12 mouse cellular contexts compared by ENCODE assay signal in the genomic region with DNA sequence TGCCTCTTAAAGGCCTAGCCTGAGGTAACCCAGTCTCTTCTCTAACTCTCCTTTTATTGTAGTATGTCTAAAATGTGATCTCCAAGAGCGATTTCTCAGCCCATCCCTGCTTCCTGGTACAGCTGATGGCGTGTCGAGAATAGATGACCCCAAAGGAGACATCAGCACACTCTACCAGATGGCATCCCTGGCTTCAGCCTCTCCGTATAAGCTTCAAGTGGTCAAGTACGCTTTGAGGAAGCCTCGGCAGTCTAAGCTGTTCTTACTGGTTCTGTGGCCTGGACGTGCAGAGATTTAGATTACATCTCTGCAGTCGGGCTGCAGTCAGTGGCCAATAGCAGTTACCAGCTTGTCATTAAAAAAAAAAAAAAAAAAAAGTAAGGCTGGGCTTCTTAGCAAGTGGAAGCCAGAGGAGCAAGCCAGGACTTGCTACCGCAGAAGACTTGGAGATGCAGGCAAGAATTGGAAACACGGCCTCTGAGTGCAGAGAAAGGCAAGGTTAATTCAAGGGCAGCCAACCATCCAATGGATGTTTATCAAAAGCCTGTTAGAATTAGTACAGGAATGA. TPM values are rescaled to one million over a fixed set of nuclear protein-coding genes. Genes with fewer than 3 reads are reported as not detected.
DNase-seq lines count a peak whose midpoint lies in the region; ATAC-seq and TF ChIP-seq lines count a peak whose summit lies in the region.
"Had no signal": no experiment of that assay in that cellular context is flagged by ENCODE, and none has a peak within 500 bp of the region (broad histone marks: within the 10 kb centered on the region; RNA-seq: fewer than 3 reads in every experiment).

No protein-coding gene starts in this region.

- no peaks in the 10 kb centered on the region for H3K9me3 ChIP-seq in lung, embryonic 14.5 days (ENCODE audit: low read depth, low read length)
- no peaks in the 10 kb centered on the region for H3K9me3 ChIP-seq in liver, embryonic 12.5 days (replicated peaks)
- no peaks in the 10 kb centered on the region for H3K9me3 ChIP-seq in stomach, embryonic 16.5 days (replicated peaks; ENCODE audit: control insufficient read depth, low read length)
- H3K9me3 ChIP-seq: forebrain, embryonic 10.5 days; limb, embryonic 15.5 days had no signal

- H3K4me3 ChIP-seq in lung, embryonic 14.5 days (ENCODE audit: low read depth, low read length): no peak overlapping the region
- no peak overlapping the region for H3K4me3 ChIP-seq in liver, embryonic 12.5 days
- H3K4me3 ChIP-seq in stomach, embryonic 16.5 days (replicated peaks; ENCODE audit: low read length): no peak overlapping the region
- H3K4me3 ChIP-seq: forebrain, embryonic 10.5 days; limb, embryonic 15.5 days had no signal

- H3K27me3 ChIP-seq in lung, embryonic 14.5 days (ENCODE audit: insufficient read depth, low read length): no peaks in the 10 kb centered on the region
- no peaks in the 10 kb centered on the region for H3K27me3 ChIP-seq in liver, embryonic 12.5 days (replicated peaks)
- no peaks in the 10 kb centered on the region for H3K27me3 ChIP-seq in stomach, embryonic 16.5 days (ENCODE audit: control insufficient read depth, insufficient read depth, low read length)
- H3K27me3 ChIP-seq: limb, embryonic 15.5 days had no signal

- no peak overlapping the region for H3K9ac ChIP-seq in lung, embryonic 14.5 days
- H3K9ac ChIP-seq in liver, embryonic 12.5 days: no peak overlapping the region
- no peak overlapping the region for H3K9ac ChIP-seq in stomach, embryonic 16.5 days (ENCODE audit: low read length)
- H3K9ac ChIP-seq: limb, embryonic 15.5 days had no signal

- no peak for TF ChIP-seq CTCF in lung, embryonic 14.5 days (IDR thresholded peaks at IDR 0.05; ENCODE audit: low read depth)

- 71% methylated on average over 10 of the region's 10 CpGs for WGBS in lung, embryonic 14.5 days
- WGBS in liver, embryonic 12.5 days (ENCODE audit: insufficient replicate concordance): 70% methylated on average over 10 of the region's 10 CpGs
- 70% methylated on average over 10 of the region's 10 CpGs for WGBS in stomach, embryonic 16.5 days

- no peaks in the 10 kb centered on the region for H3K36me3 ChIP-seq in lung, embryonic 14.5 days (ENCODE audit: insufficient read depth)
- no peaks in the 10 kb centered on the region for H3K36me3 ChIP-seq in liver, embryonic 12.5 days
- H3K36me3 ChIP-seq in stomach, embryonic 16.5 days (ENCODE audit: control insufficient read depth, insufficient read depth, low read length): no peaks in the 10 kb centered on the region
- H3K36me3 ChIP-seq: forebrain, embryonic 10.5 days; limb, embryonic 15.5 days had no signal

- H3K4me2 ChIP-seq in lung, embryonic 14.5 days: no peak overlapping the region
- H3K4me2 ChIP-seq in liver, embryonic 12.5 days: no peak overlapping the region
- H3K4me2 ChIP-seq in stomach, embryonic 16.5 days (ENCODE audit: low read depth, low read length): no peak overlapping the region
- H3K4me2 ChIP-seq: limb, embryonic 15.5 days had no signal

- DNase-seq in heart, adult 11 months: peak; percentile 88
- no peak for DNase-seq in heart, adult 8-10 months (ENCODE audit: low spot score)
- no peak for DNase-seq in lung, embryonic 14.5 days
- DNase-seq in lung, postnatal 4 days: no peak
- no peak for DNase-seq in cerebellum, postnatal 36 days
- no peak for DNase-seq in ovary, adult 18-20 months (ENCODE audit: low spot score)
- DNase-seq: cerebellum, adult 2 months; thymus, adult 18-20 months had no signal

- H3K27ac ChIP-seq in lung, embryonic 14.5 days (ENCODE audit: low read depth): 0 out of 2 replicates have a peak overlapping the region, but pooled peaks have one; percentile 8
- peak overlapping the region; percentile 74; the same call in 1 of the 2 replicates for H3K27ac ChIP-seq in liver, embryonic 12.5 days
- H3K27ac ChIP-seq in stomach, embryonic 16.5 days (ENCODE audit: low read length): peak overlapping the region; percentile 9; the same call in 1 of the 2 replicates
- H3K27ac ChIP-seq: forebrain, embryonic 10.5 days; limb, embryonic 15.5 days had no signal

- no peak for ATAC-seq in lung, embryonic 14.5 days (ENCODE audit: insufficient read depth)
- no peak for ATAC-seq in liver, embryonic 12.5 days
- no peak for ATAC-seq in stomach, embryonic 16.5 days (ENCODE audit: insufficient read depth, low FRiP score)

- peaks cover 5% of the 10 kb centered on the region; the same call in 1 of the 2 replicates for H3K4me1 ChIP-seq in lung, embryonic 14.5 days (ENCODE audit: insufficient read depth)
- H3K4me1 ChIP-seq in liver, embryonic 12.5 days: peaks cover 34% of the 10 kb centered on the region
- H3K4me1 ChIP-seq in stomach, embryonic 16.5 days (ENCODE audit: control insufficient read depth, insufficient read depth, low read length): 0 out of 2 replicates have a peak, but pooled peaks cover 6% of the 10 kb centered on the region

RNA-seq across cellular contexts. Expression of a gene that starts 27.7 kb away (rescaled TPM):
- total RNA-seq in heart, adult 8-10 months (2022): 1 to 10 TPM; 1.9 to 2.2 (median 2.0) TPM
- polyA plus RNA-seq in lung, embryonic 14.5 days (2014; fragmentation: Nextera tagmentation; extraction: Ambion mirVana): 11.9 and 12.0 TPM in 2 replicates
- polyA plus RNA-seq in liver, embryonic 12.5 days (2016; fragmentation: Nextera tagmentation; extraction: Ambion mirVana): 22.2 and 22.6 TPM in 2 replicates
- polyA plus RNA-seq in stomach, embryonic 16.5 days (2015; fragmentation: Nextera tagmentation; extraction: Ambion mirVana): 10.5 and 11.3 TPM in 2 replicates

RNA-seq across cellular contexts. Expression of a gene that starts 28.4 kb away (rescaled TPM):
- total RNA-seq in heart, adult 8-10 months (2022): 1 to 10 TPM; 1.7 to 2.6 (median 2.0) TPM
- polyA plus RNA-seq in lung, embryonic 14.5 days (2014; fragmentation: Nextera tagmentation; extraction: Ambion mirVana): 19.5 and 19.8 TPM in 2 replicates
- 3.1 and 3.2 TPM in 2 replicates for polyA plus RNA-seq in liver, embryonic 12.5 days (2016; fragmentation: Nextera tagmentation; extraction: Ambion mirVana)
- 19.4 and 19.5 TPM in 2 replicates for polyA plus RNA-seq in stomach, embryonic 16.5 days (2015; fragmentation: Nextera tagmentation; extraction: Ambion mirVana)

RNA-seq across cellular contexts. Expression of a gene that starts 48.8 kb away (rescaled TPM):
- 10 to 100 TPM; 63.1 to 78.6 (median 72.3) TPM for total RNA-seq in heart, adult 8-10 months (2022)
- polyA plus RNA-seq in lung, embryonic 14.5 days (2014; fragmentation: Nextera tagmentation; extraction: Ambion mirVana): 134 and 144 TPM in 2 replicates
- polyA plus RNA-seq in liver, embryonic 12.5 days (2016; fragmentation: Nextera tagmentation; extraction: Ambion mirVana): 215 and 233 TPM in 2 replicates
- polyA plus RNA-seq in stomach, embryonic 16.5 days (2015; fragmentation: Nextera tagmentation; extraction: Ambion mirVana): 228 and 235 TPM in 2 replicates

RNA-seq across cellular contexts. Expression of a gene that starts 49.5 kb away (rescaled TPM):
- total RNA-seq in heart, adult 8-10 months (2022): 10 to 100 TPM; 33.9 to 37.7 (median 34.7) TPM
- 44.0 and 45.0 TPM in 2 replicates for polyA plus RNA-seq in lung, embryonic 14.5 days (2014; fragmentation: Nextera tagmentation; extraction: Ambion mirVana)
- 147 and 154 TPM in 2 replicates for polyA plus RNA-seq in liver, embryonic 12.5 days (2016; fragmentation: Nextera tagmentation; extraction: Ambion mirVana)
- polyA plus RNA-seq in stomach, embryonic 16.5 days (2015; fragmentation: Nextera tagmentation; extraction: Ambion mirVana): 66.5 and 72.3 TPM in 2 replicates

RNA-seq across cellular contexts. Expression of a gene that starts 52.1 kb away (rescaled TPM):
- total RNA-seq in heart, adult 8-10 months (2022): 1 to 10 TPM in 1 of 4 experiments, under 1 TPM in 3; 0.55 to 1.4 (median 0.84) TPM
- 0.62 and 1.3 TPM in 2 replicates for polyA plus RNA-seq in lung, embryonic 14.5 days (2014; fragmentation: Nextera tagmentation; extraction: Ambion mirVana)
- 5.0 and 5.4 TPM in 2 replicates for polyA plus RNA-seq in liver, embryonic 12.5 days (2016; fragmentation: Nextera tagmentation; extraction: Ambion mirVana)
- 6.0 and 6.4 TPM in 2 replicates for polyA plus RNA-seq in stomach, embryonic 16.5 days (2015; fragmentation: Nextera tagmentation; extraction: Ambion mirVana)

Comparison
In these comparisons a context has a peak if more than half of its experiments do, and no peak if none do; other contexts are left out.
1. H3K27ac ChIP-seq: peak in every context shown above with its lines; median percentile 74 in liver, embryonic 12.5 days; 9 in stomach, embryonic 16.5 days; 8 in lung, embryonic 14.5 days.